Mouse (Mus musculus): ENCODE results near the gene Eps8l2. TPM values are rescaled to one million over a fixed set of nuclear protein-coding genes. Genes with fewer than 3 reads are reported as not detected.
A peak's percentile ranks its signal among the peaks of the same experiment; 100 is the strongest.

Eps8l2 gene
- polyA plus RNA-seq, 1 experiment from 2014 or later: 1.3 TPM

- ATAC-seq (ENCODE audit: insufficient number of reproducible peaks, low FRiP score): no peak
- Histone ChIP-seq H3K9me3 (replicated peaks) (no peaks in the 10 kb centered on the region), H3K27me3 (replicated peaks) (peaks cover 21% of the 10 kb centered on the region), H3K4me3 (no peak overlapping the region), H3K4me1 (replicated peaks) (no peaks in the 10 kb centered on the region; the same call in 1 of the 2 replicates), H3K36me3 (no peaks in the 10 kb centered on the region), H3K4me2 (no peak overlapping the region), H3K27ac (ENCODE audit: poor library complexity, severe bottlenecking) (no peak overlapping the region), H3K9ac (no peak overlapping the region)
- 83% methylated on average over 5 of the region's 5 CpGs for WGBS
Measured at GRCm38 (mm10) chr7:141344787-141345186, 6.1 kb downstream of the Eps8l2 start.

- Histone ChIP-seq H3K36me3 (no peaks in the 10 kb centered on the region), H3K9me3 (replicated peaks) (no peaks in the 10 kb centered on the region), H3K4me3 (no peak overlapping the region), H3K4me2 (no peak overlapping the region), H3K9ac (no peak overlapping the region), H3K27ac (ENCODE audit: poor library complexity, severe bottlenecking) (no peak overlapping the region), H3K4me1 (replicated peaks) (no peaks in the 10 kb centered on the region), H3K27me3 (replicated peaks) (peaks cover 7% of the 10 kb centered on the region)
- 75% methylated on average over 6 of the region's 6 CpGs for WGBS
- ATAC-seq (ENCODE audit: insufficient number of reproducible peaks, low FRiP score): no peak
Measured at GRCm38 (mm10) chr7:141351061-141351460, 12.4 kb downstream of the Eps8l2 start.

- WGBS: 74% methylated on average over 8 of the region's 8 CpGs
- H3K27me3 ChIP-seq (replicated peaks): peaks cover 31% of the 10 kb centered on the region
- no peak overlapping the region for H3K27ac ChIP-seq (ENCODE audit: poor library complexity, severe bottlenecking)
- no peaks in the 10 kb centered on the region for H3K9me3 ChIP-seq (replicated peaks)
- no peaks in the 10 kb centered on the region for H3K4me1 ChIP-seq (replicated peaks)
- no peak overlapping the region for H3K4me3 ChIP-seq
- no peaks in the 10 kb centered on the region for H3K36me3 ChIP-seq
- no peak overlapping the region for H3K4me2 ChIP-seq
- no peak overlapping the region for H3K9ac ChIP-seq
- no peak for ATAC-seq (ENCODE audit: insufficient number of reproducible peaks, low FRiP score)
Measured at GRCm38 (mm10) chr7:141355051-141355450, 16.4 kb downstream of the Eps8l2 start.

- no peaks in the 10 kb centered on the region for H3K36me3 ChIP-seq
- H3K9ac ChIP-seq: no peak overlapping the region
- no peaks in the 10 kb centered on the region for H3K4me1 ChIP-seq (replicated peaks)
- peaks cover 38% of the 10 kb centered on the region for H3K27me3 ChIP-seq (replicated peaks)
- H3K4me3 ChIP-seq: no peak overlapping the region
- H3K9me3 ChIP-seq (replicated peaks): no peaks in the 10 kb centered on the region
- no peak for ATAC-seq (ENCODE audit: insufficient number of reproducible peaks, low FRiP score)
- no peak overlapping the region for H3K4me2 ChIP-seq
- H3K27ac ChIP-seq (ENCODE audit: poor library complexity, severe bottlenecking): no peak overlapping the region
- 53% methylated on average over 12 of the region's 12 CpGs for WGBS
Measured at GRCm38 (mm10) chr7:141355626-141356326, 17.1 kb downstream of the Eps8l2 start.

GRCm38 (mm10) chr7:141356971-141357370 lies 18.3 kb downstream of the Eps8l2 start:
- no peak for ATAC-seq (ENCODE audit: insufficient number of reproducible peaks, low FRiP score)
- no peak overlapping the region for H3K9ac ChIP-seq
- H3K4me1 ChIP-seq (replicated peaks): peaks cover 3% of the 10 kb centered on the region; the same call in 1 of the 2 replicates
- WGBS: 69% methylated on average over 14 of the region's 14 CpGs
- peaks cover 50% of the 10 kb centered on the region for H3K27me3 ChIP-seq (replicated peaks)
- no peak overlapping the region for H3K27ac ChIP-seq (ENCODE audit: poor library complexity, severe bottlenecking)
- H3K36me3 ChIP-seq: no peaks in the 10 kb centered on the region
- H3K4me3 ChIP-seq: no peak overlapping the region
- H3K4me2 ChIP-seq: no peak overlapping the region
- no peaks in the 10 kb centered on the region for H3K9me3 ChIP-seq (replicated peaks)

- WGBS: 18% methylated on average over 24 of the region's 24 CpGs
- Histone ChIP-seq H3K27ac (ENCODE audit: poor library complexity, severe bottlenecking) (no peak overlapping the region), H3K36me3 (no peaks in the 10 kb centered on the region), H3K27me3 (replicated peaks) (peaks cover 65% of the 10 kb centered on the region), H3K9me3 (replicated peaks) (no peaks in the 10 kb centered on the region), H3K9ac (0 out of 2 replicates have a peak overlapping the region, but pooled peaks have one; percentile 29), H3K4me1 (replicated peaks) (peaks cover 3% of the 10 kb centered on the region; the same call in 1 of the 2 replicates), H3K4me3 (no peak overlapping the region), H3K4me2 (no peak overlapping the region)
- ATAC-seq (ENCODE audit: insufficient number of reproducible peaks, low FRiP score): no peak
Measured at GRCm38 (mm10) chr7:141361510-141361909, 22.8 kb downstream of the Eps8l2 start.

GRCm38 (mm10) chr7:141363106-141363751 lies 24.5 kb downstream of the Eps8l2 start:
- H3K27me3 ChIP-seq (replicated peaks): peaks cover 55% of the 10 kb centered on the region
- ATAC-seq (ENCODE audit: insufficient number of reproducible peaks, low FRiP score): peak; percentile 75
- no peak overlapping the region; the same call in 1 of the 2 replicates for H3K9ac ChIP-seq
- no peaks in the 10 kb centered on the region for H3K9me3 ChIP-seq (replicated peaks)
- no peak overlapping the region for H3K27ac ChIP-seq (ENCODE audit: poor library complexity, severe bottlenecking)
- H3K4me3 ChIP-seq: no peak overlapping the region
- WGBS: 55% methylated on average over 4 of the region's 4 CpGs
- H3K4me1 ChIP-seq (replicated peaks): peaks cover 3% of the 10 kb centered on the region; the same call in 1 of the 2 replicates
- H3K36me3 ChIP-seq: no peaks in the 10 kb centered on the region
- no peak overlapping the region for H3K4me2 ChIP-seq

- no peak overlapping the region for H3K9ac ChIP-seq
- peaks cover 3% of the 10 kb centered on the region; the same call in 1 of the 2 replicates for H3K4me1 ChIP-seq (replicated peaks)
- 52% methylated on average over 2 of the region's 2 CpGs for WGBS
- no peak overlapping the region for H3K4me3 ChIP-seq
- no peak overlapping the region for H3K27ac ChIP-seq (ENCODE audit: poor library complexity, severe bottlenecking)
- peaks cover 55% of the 10 kb centered on the region for H3K27me3 ChIP-seq (replicated peaks)
- no peaks in the 10 kb centered on the region for H3K36me3 ChIP-seq
- H3K9me3 ChIP-seq (replicated peaks): no peaks in the 10 kb centered on the region
- peak; percentile 23 for ATAC-seq (ENCODE audit: insufficient number of reproducible peaks, low FRiP score)
- H3K4me2 ChIP-seq: no peak overlapping the region
Measured at GRCm38 (mm10) chr7:141363752-141364125, 25.1 kb downstream of the Eps8l2 start.

- Histone ChIP-seq H3K4me1 (replicated peaks) (peaks cover 3% of the 10 kb centered on the region; the same call in 1 of the 2 replicates), H3K9me3 (replicated peaks) (no peaks in the 10 kb centered on the region), H3K36me3 (no peaks in the 10 kb centered on the region), H3K27ac (ENCODE audit: poor library complexity, severe bottlenecking) (no peak overlapping the region), H3K4me2 (no peak overlapping the region), H3K27me3 (replicated peaks) (peaks cover 50% of the 10 kb centered on the region), H3K4me3 (no peak overlapping the region), H3K9ac (no peak overlapping the region)
- 60% methylated on average over 5 of the region's 5 CpGs for WGBS
- peak; percentile 87 for ATAC-seq (ENCODE audit: insufficient number of reproducible peaks, low FRiP score)
Measured at GRCm38 (mm10) chr7:141364349-141365048, 25.8 kb downstream of the Eps8l2 start.

GRCm38 (mm10) chr7:141365049-141365445 lies 26.4 kb downstream of the Eps8l2 start:
- Histone ChIP-seq H3K4me3 (no peak overlapping the region), H3K4me1 (replicated peaks) (peaks cover 3% of the 10 kb centered on the region; the same call in 1 of the 2 replicates), H3K36me3 (no peaks in the 10 kb centered on the region), H3K9ac (no peak overlapping the region), H3K9me3 (replicated peaks) (no peaks in the 10 kb centered on the region), H3K27me3 (replicated peaks) (peaks cover 45% of the 10 kb centered on the region), H3K4me2 (no peak overlapping the region), H3K27ac (ENCODE audit: poor library complexity, severe bottlenecking) (no peak overlapping the region)
- no peak for ATAC-seq (ENCODE audit: insufficient number of reproducible peaks, low FRiP score)
- WGBS: 55% methylated on average over 3 of the region's 3 CpGs

GRCm38 (mm10) chr7:141367358-141367757 lies 28.7 kb downstream of the Eps8l2 start:
- no peak overlapping the region for H3K27ac ChIP-seq (ENCODE audit: poor library complexity, severe bottlenecking)
- H3K9me3 ChIP-seq (replicated peaks): no peaks in the 10 kb centered on the region
- peaks cover 5% of the 10 kb centered on the region; the same call in 1 of the 2 replicates for H3K4me1 ChIP-seq (replicated peaks)
- no peaks in the 10 kb centered on the region for H3K36me3 ChIP-seq
- no peak overlapping the region for H3K4me2 ChIP-seq
- H3K4me3 ChIP-seq: no peak overlapping the region
- no peak overlapping the region for H3K9ac ChIP-seq
- no peak for ATAC-seq (ENCODE audit: insufficient number of reproducible peaks, low FRiP score)
- WGBS: 78% methylated on average over 4 of the region's 4 CpGs
- H3K27me3 ChIP-seq (replicated peaks): peaks cover 22% of the 10 kb centered on the region
